Mouse (Mus musculus): ENCODE measurements around the gene Zfp637. TPM values are rescaled to one million over a fixed set of nuclear protein-coding genes. Genes with fewer than 3 reads are reported as not detected.

The Zfp637 gene
- total RNA-seq, 2 experiments from 2014 or later = 28.1 to 39.7 TPM

Other genes with a start within 250 kb of the Zfp637 start
- gene Zfp239, start 20.9 kb downstream of the Zfp637 start, total RNA-seq (2015) = 4.2 and 4.7 TPM in 2 replicates
- gene Zfp239, start 20.9 kb downstream of the Zfp637 start, total RNA-seq (2017) = 2.0 and 3.3 TPM in 2 replicates
- gene Hnrnpf, start 59.1 kb downstream of the Zfp637 start, total RNA-seq (2015) = 679 and 683 TPM in 2 replicates
- 1,301 and 1,452 TPM in 2 replicates for gene Hnrnpf, start 59.1 kb downstream of the Zfp637 start, total RNA-seq (2017)
- gene Fxyd4, start 96.5 kb downstream of the Zfp637 start, total RNA-seq (2015) = not detected in 2 replicates
- gene Fxyd4, start 96.5 kb downstream of the Zfp637 start, total RNA-seq (2017) = not detected in 2 replicates
- gene Rasgef1a, start 170.3 kb downstream of the Zfp637 start, total RNA-seq (2015) = 0.07 TPM in 1 of 2 replicates, not detected in the other
- 0.17 TPM in 1 of 2 replicates, not detected in the other for gene Rasgef1a, start 170.3 kb downstream of the Zfp637 start, total RNA-seq (2017)